Mouse (Mus musculus) heart, embryonic 16.5 days (tissue): Measurements from ENCODE around the gene Cd164l2. TPM values are rescaled to one million over a fixed set of nuclear protein-coding genes. Genes with fewer than 3 reads are reported as not detected.

Experiments used
- ATAC-seq: fragments of 200-750 bp; cut with Nextera tagmentation; replicated peaks from 2 replicates; pipeline ENCODE4 v1.8.0; 2017; ENCODE audit warnings: moderate number of reproducible peaks; ENCODE audit not compliant: insufficient read depth, low FRiP score; ENCODE audit errors: extremely low read depth
- H3K27ac ChIP-seq: fragments of 300-500 bp; sonication (generic); 2 replicates; pipeline ENCODE4 v1.5.1; 2014; ENCODE audit warnings: mild to moderate bottlenecking, low read length, control low read depth, moderate library complexity
- H3K27me3 ChIP-seq: fragments of 300-500 bp; sonication (generic); 2 replicates; pipeline ENCODE4 v1.6.1; 2014; ENCODE audit warnings: low read length, mixed read lengths; ENCODE audit not compliant: control insufficient read depth, insufficient read depth
- H3K36me3 ChIP-seq: fragments of 300-500 bp; sonication (generic); 2 replicates; pipeline ENCODE4 v1.6.1; 2014; ENCODE audit not compliant: control insufficient read depth, insufficient read depth
- H3K4me1 ChIP-seq: fragments of 300-500 bp; sonication (generic); 2 replicates; pipeline ENCODE4 v1.6.1; 2014; ENCODE audit warnings: low read length, mixed read lengths; ENCODE audit not compliant: control insufficient read depth, insufficient read depth
- H3K4me2 ChIP-seq: fragments of 300-500 bp; sonication (generic); 2 replicates; pipeline ENCODE4 v1.6.1; 2014; ENCODE audit warnings: low read depth, mild to moderate bottlenecking, control low read depth, low read length
- H3K4me3 ChIP-seq: fragments of 300-500 bp; sonication (generic); 2 replicates; pipeline ENCODE4 v1.5.1; 2014; ENCODE audit warnings: mild to moderate bottlenecking, control low read depth, low read length
- H3K9ac ChIP-seq: fragments of 300-500 bp; sonication (generic); 2 replicates; pipeline ENCODE4 v1.6.1; 2014; ENCODE audit warnings: low read length, control low read depth
- H3K9me3 ChIP-seq: fragments of 300-500 bp; sonication (generic); replicated peaks from 2 replicates; pipeline ENCODE4 v1.6.1; 2016; ENCODE audit warnings: low read length; ENCODE audit not compliant: control insufficient read depth
- WGBS: fragments of 180-500 bp; shearing (Covaris S2); extraction: QIAGEN DNeasy Blood & Tissue Kit; methylation state at CpG from one replicate; pipeline ENCODE4 v1.1.7; 2014; 5-methylcytosine and 5-hydroxymethylcytosine counted together
- polyA plus RNA-seq: library from polyadenylated mRNA; unstranded; fragments of >200 nt; fragmentation: Nextera tagmentation; extraction: Ambion mirVana; gene quantifications from 2 replicates; pipeline ENCODE4 v1.2.1, GENCODE M21; 2015

Gene Cd164l2
- polyA plus RNA-seq, 1 experiment from 2014 or later: not detected

- Histone ChIP-seq H3K9me3 (no peaks in the 10 kb centered on the region), H3K27ac (peak overlapping the region; percentile 82), H3K4me3 (no peak overlapping the region), H3K4me2 (no peak overlapping the region), H3K4me1 (peaks cover 34% of the 10 kb centered on the region), H3K27me3 (no peaks in the 10 kb centered on the region), H3K9ac (no peak overlapping the region), H3K36me3 (peaks cover 54% of the 10 kb centered on the region)
- ATAC-seq: no peak
- 61% methylated on average over 8 of the region's 8 CpGs for WGBS
Measured at GRCm38 (mm10) chr4:133185893-133186292, 26.0 kb upstream of the Cd164l2 start.

- no peak overlapping the region for H3K4me2 ChIP-seq
- H3K4me1 ChIP-seq: peaks cover 34% of the 10 kb centered on the region
- no peaks in the 10 kb centered on the region for H3K9me3 ChIP-seq
- H3K27ac ChIP-seq: no peak overlapping the region
- 91% methylated on average over 5 of the region's 5 CpGs for WGBS
- no peak overlapping the region for H3K4me3 ChIP-seq
- ATAC-seq: no peak
- H3K36me3 ChIP-seq: peaks cover 53% of the 10 kb centered on the region
- H3K9ac ChIP-seq: no peak overlapping the region
- H3K27me3 ChIP-seq: no peaks in the 10 kb centered on the region
Measured at GRCm38 (mm10) chr4:133186856-133187255, 25.1 kb upstream of the Cd164l2 start.

GRCm38 (mm10) chr4:133189396-133189795 lies 22.5 kb upstream of the Cd164l2 start:
- ATAC-seq: no peak
- 70% methylated on average over 10 of the region's 10 CpGs for WGBS
- H3K27me3 ChIP-seq: no peaks in the 10 kb centered on the region
- no peak overlapping the region for H3K4me3 ChIP-seq
- H3K4me2 ChIP-seq: no peak overlapping the region
- H3K27ac ChIP-seq: no peak overlapping the region
- peaks cover 20% of the 10 kb centered on the region for H3K4me1 ChIP-seq
- H3K36me3 ChIP-seq: peaks cover 75% of the 10 kb centered on the region
- no peak overlapping the region for H3K9ac ChIP-seq
- no peaks in the 10 kb centered on the region for H3K9me3 ChIP-seq

DNA sequence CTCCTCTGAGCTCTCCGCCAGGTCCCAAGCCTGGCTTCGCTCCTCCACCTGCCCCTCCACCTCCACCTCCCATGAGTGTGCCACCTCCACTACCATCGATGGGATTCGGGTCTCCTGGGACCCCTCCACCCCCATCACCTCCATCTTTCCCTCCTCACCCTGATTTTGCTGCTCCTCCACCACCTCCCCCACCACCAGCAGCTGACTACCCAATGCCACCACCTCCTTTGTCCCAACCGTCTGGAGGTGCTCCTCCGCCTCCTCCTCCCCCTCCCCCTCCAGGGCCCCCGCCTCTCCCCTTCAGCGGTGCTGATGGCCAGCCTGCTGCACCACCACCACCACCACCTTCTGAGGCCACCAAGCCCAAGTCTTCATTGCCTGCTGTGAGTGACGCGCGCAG lies 17.4 kb upstream of the Cd164l2 start:
- Histone ChIP-seq H3K27me3 (no peaks in the 10 kb centered on the region), H3K9me3 (no peaks in the 10 kb centered on the region), H3K4me2 (no peak overlapping the region), H3K4me1 (peaks cover 31% of the 10 kb centered on the region), H3K4me3 (no peak overlapping the region), H3K27ac (no peak overlapping the region), H3K9ac (no peak overlapping the region), H3K36me3 (peaks cover 53% of the 10 kb centered on the region)
- ATAC-seq: no peak
- 86% methylated on average over 11 of the region's 11 CpGs for WGBS

- peaks cover 36% of the 10 kb centered on the region for H3K4me1 ChIP-seq
- peaks cover 48% of the 10 kb centered on the region for H3K36me3 ChIP-seq
- 57% methylated on average over 4 of the region's 4 CpGs for WGBS
Measured at GRCm38 (mm10) chr4:133195014-133195413, 16.9 kb upstream of the Cd164l2 start.

DNA sequence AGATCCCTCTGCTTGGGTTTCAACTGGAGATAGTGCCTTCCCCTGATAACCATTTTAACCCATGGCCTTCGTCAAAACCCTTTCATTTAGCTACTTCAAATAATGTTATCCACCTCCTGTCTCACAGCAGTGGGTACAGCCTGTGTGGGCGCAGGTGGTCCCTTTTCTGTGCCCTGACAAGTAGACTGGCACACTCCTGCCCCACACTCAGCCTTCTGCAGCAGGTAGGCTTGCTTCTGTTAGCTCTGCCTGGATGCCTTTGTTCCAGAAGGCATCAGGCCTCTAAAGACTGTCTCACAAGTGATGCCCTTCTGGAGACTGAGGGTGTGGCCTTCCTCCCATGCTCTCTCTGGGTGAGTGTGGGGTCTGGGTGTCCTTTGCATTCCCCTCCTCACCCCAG lies 15.8 kb upstream of the Cd164l2 start:
- Histone ChIP-seq H3K27ac (no peak overlapping the region), H3K27me3 (no peaks in the 10 kb centered on the region), H3K9me3 (no peaks in the 10 kb centered on the region), H3K9ac (no peak overlapping the region), H3K4me3 (no peak overlapping the region), H3K4me1 (peaks cover 46% of the 10 kb centered on the region), H3K36me3 (peaks cover 37% of the 10 kb centered on the region), H3K4me2 (no peak overlapping the region)
- 77% methylated on average over 2 of the region's 2 CpGs for WGBS
- no peak for ATAC-seq

More at GRCm38 (mm10) chr4:133195014-133195413, 16.9 kb upstream of the Cd164l2 start:
- no peaks in the 10 kb centered on the region for H3K27me3 ChIP-seq
- H3K27ac ChIP-seq: no peak overlapping the region
- no peak overlapping the region for H3K9ac ChIP-seq
- H3K9me3 ChIP-seq: no peaks in the 10 kb centered on the region
- no peak for ATAC-seq
- H3K4me3 ChIP-seq: no peak overlapping the region
- H3K4me2 ChIP-seq: no peak overlapping the region

DNA sequence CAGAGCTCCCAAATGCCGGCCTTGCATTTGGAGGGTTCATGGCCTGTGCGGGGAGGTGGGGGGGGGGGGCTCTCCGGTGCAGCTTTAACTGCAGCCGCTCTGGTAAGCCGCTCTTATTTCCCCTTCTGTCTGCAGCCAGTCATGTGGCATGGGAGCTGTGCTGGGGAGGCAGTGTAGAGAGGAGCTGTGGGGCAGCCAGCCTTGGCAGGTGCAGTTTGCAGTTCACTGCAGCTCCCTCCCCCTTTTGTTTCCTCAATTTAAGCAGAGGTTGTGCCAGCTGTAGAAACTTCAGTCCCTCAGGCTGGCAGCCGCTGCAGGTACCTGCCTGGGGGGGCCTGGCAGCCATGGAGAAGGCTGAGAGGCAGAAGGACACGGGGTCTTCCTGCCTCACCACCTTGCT lies 15.1 kb upstream of the Cd164l2 start:
- Histone ChIP-seq H3K4me3 (no peak overlapping the region), H3K27me3 (no peaks in the 10 kb centered on the region), H3K9me3 (no peaks in the 10 kb centered on the region), H3K27ac (no peak overlapping the region), H3K4me1 (peaks cover 49% of the 10 kb centered on the region), H3K9ac (no peak overlapping the region), H3K4me2 (no peak overlapping the region), H3K36me3 (peaks cover 32% of the 10 kb centered on the region)
- 53% methylated on average over 7 of the region's 7 CpGs for WGBS
- no peak for ATAC-seq

DNA sequence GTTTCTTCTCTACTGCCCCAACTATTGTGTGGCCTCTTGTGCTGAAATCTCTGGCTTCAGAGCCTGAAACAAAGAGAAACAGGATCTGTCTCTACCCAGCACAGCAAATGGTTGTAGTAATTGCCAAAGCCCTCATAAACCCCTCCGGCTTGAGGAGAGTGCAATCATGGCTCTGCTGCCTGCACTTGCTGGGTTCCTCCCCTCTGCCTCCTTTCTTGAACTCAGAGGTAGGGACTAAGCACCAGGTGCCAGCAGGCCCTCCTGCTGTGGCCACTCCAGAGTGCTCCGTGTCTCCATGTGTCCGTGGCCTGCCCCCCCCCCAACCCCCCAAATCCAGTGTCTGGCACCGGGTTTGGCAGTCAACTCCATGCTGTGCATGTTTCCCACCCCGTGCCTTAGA lies 14.6 kb upstream of the Cd164l2 start:
- no peak for ATAC-seq
- Histone ChIP-seq H3K27me3 (no peaks in the 10 kb centered on the region), H3K4me2 (no peak overlapping the region), H3K9me3 (no peaks in the 10 kb centered on the region), H3K9ac (peak overlapping the region; percentile 51; the same call in 1 of the 2 replicates), H3K36me3 (peaks cover 29% of the 10 kb centered on the region), H3K4me1 (peaks cover 49% of the 10 kb centered on the region), H3K4me3 (no peak overlapping the region), H3K27ac (peak overlapping the region; percentile 85)
- 38% methylated on average over 5 of the region's 5 CpGs for WGBS

DNA sequence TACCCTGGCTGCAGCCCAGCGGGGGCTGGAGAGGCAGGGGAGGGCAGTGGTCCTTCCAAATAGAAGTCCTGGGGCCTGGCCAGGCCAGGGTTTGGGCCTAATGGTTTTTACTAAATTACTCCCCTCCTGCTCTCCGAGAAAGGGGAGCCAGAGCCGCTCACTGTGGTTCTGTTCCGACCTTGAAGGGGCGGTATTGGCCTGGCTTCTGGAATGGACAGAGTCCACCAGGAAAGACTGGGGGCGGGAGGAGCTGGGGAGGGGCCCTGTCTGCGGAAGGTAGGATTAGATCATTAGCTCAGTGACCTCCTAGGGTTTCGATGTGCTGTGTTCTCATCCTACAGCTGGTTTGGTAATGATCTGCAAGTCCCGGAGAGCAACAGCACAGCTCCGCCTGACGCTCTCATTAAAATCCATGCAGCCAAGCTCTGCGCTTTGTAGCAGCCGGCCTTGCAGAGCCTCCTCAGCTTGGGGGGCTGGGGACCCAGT lies 14.1 kb upstream of the Cd164l2 start:
- Histone ChIP-seq H3K4me3 (no peak overlapping the region), H3K27ac (peak overlapping the region; percentile 85), H3K27me3 (no peaks in the 10 kb centered on the region), H3K9ac (peak overlapping the region; percentile 53), H3K4me1 (peaks cover 49% of the 10 kb centered on the region), H3K4me2 (no peak overlapping the region), H3K36me3 (peaks cover 24% of the 10 kb centered on the region), H3K9me3 (no peaks in the 10 kb centered on the region)
- ATAC-seq: 0 out of 2 replicates have a peak, but pooled peaks have one; percentile 3
- WGBS: 42% methylated on average over 13 of the region's 13 CpGs
